Comparison of ENCODE assay signal across 28 mouse cellular contexts in the genomic region with DNA sequence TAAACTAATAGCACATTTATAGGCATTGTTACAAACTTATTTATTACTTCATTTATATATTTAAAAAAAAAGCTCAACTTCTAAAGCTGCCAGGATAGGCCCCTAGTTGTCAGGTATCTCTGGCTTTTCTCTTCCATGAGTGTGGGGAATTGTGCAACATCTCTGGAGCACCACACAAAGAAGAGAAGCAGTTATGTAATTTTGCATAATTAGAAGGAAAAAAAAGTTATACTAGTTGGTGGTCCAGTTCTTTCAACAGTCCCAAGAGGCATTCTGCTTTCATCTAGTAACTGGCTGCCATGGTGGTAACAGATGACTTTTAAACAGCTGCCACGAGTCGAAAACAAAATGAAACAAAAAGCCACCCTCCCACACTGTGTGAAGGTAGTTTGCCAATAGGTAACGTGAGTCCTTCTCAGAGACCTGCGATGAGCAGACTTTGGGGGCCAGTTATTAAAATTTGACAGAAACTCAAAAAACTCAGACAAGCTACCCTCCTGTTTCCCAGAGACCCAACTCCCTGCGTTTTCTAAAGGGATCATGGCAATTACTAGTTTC. TPM values are rescaled to one million over a fixed set of nuclear protein-coding genes. Genes with fewer than 3 reads are reported as not detected.
DNase-seq lines count a peak whose midpoint lies in the region; ATAC-seq lines count a peak whose summit lies in the region.
"Had no signal": no experiment of that assay in that cellular context is flagged by ENCODE, and none has a peak within 500 bp of the region (broad histone marks: within the 10 kb centered on the region; RNA-seq: fewer than 3 reads in every experiment).

No protein-coding gene starts in this region.

- DNase-seq in heart, adult 9 months (ENCODE audit: low spot score in 2 of 2) = peak; percentile 23 to 34
- DNase-seq in heart, postnatal 4 days = no peak
- DNase-seq in lung, postnatal 36 days = peak; percentile 5
- no peak for DNase-seq in lung, postnatal 25 days (ENCODE audit: low spot score)
- DNase-seq in testis, postnatal 10 days (ENCODE audit: low spot score) = no peak
- no peak for DNase-seq in cerebellum, adult 9-11 months
- DNase-seq: adrenal gland, postnatal 14 days; cerebellum, adult 11 months; cerebellum, adult 9-10 months; gastrocnemius, postnatal 14 days; kidney, adult 18-20 months; kidney, postnatal 36 days; liver, embryonic 13.5 days; lung, adult 18-20 months; thymus, postnatal 4 days had no signal

- ATAC-seq in activated CD4-positive, CD25-positive, alpha-beta regulatory T cell, adult 4 months = peak; percentile 60
- peak; percentile 72 for ATAC-seq in megakaryocyte progenitor cell, adult 5-6 weeks (replicated peaks; ENCODE audit: poor library complexity)
- ATAC-seq: forebrain, embryonic 13.5 days; midbrain, embryonic 16.5 days; Patski had no signal

RNA-seq across cellular contexts. Expression of a gene that starts 12.3 kb away (rescaled TPM):
- total RNA-seq in heart, postnatal 4 days (2021) = 1 to 10 TPM; 1.4 to 1.8 TPM
- 1 to 10 TPM; 6.0 to 9.5 TPM for polyA plus RNA-seq in activated CD4-positive, CD25-positive, alpha-beta regulatory T cell, adult 4 months (2017; shearing (Covaris generic))
- 1.1 TPM in 2 replicates for total RNA-seq in megakaryocyte progenitor cell, adult 5-6 weeks (2015)
- 3.5 and 11.8 TPM in 2 replicates for total RNA-seq in megakaryocyte progenitor cell, adult 5-6 weeks (2017)
- total RNA-seq: gastrocnemius, postnatal 14 days; layer of hippocampus, adult 2 months; layer of hippocampus, postnatal 14 days; left cerebral cortex, adult 2 months had no signal
- polyA plus RNA-seq: cortical plate, adult 2 months; forebrain, embryonic 13.5 days; G1E; hindbrain, embryonic 13.5 days; intestine, embryonic 14.5 days; midbrain, embryonic 16.5 days; neural tube, embryonic 11.5 days had no signal

Comparison
In these comparisons a context has a peak if more than half of its experiments do, and no peak if none do; other contexts are left out.
1. DNase-seq: peak in heart, adult 9 months (2 of 2) and lung, postnatal 36 days (single experiment); none in heart, postnatal 4 days (single experiment), lung, postnatal 25 days (single experiment), testis, postnatal 10 days (single experiment) and cerebellum, adult 9-11 months (single experiment).